Mouse (Mus musculus) heart, postnatal 25 days (tissue): Measurements from ENCODE around the gene 4931422A03Rik. TPM values are rescaled to one million over a fixed set of nuclear protein-coding genes. Genes with fewer than 3 reads are reported as not detected.
A peak's percentile ranks its signal among the peaks of the same experiment; 100 is the strongest.
"Not testable (repeated sequence)": the region's sequence is repeated elsewhere in the genome, so short reads cannot be mapped to it uniquely, and the experiment has no call there.

Source experiments
- DNase-seq: peaks from one replicate; pipeline ENCODE4 v3.0.0; 2022; ENCODE audit warnings: low spot score
- intact Hi-C: fragments of 180-260 bp; cut with DNase I; formaldehyde crosslinking; loops from one replicate; pipeline ENCODE4 v1.15.1; 2025
- total RNA-seq, 2 experiments: library from RNA; stranded (reverse); gene quantifications; 2 replicates each; pipeline ENCODE4 v1.2.3; 2021

The 4931422A03Rik gene
- total RNA-seq, 2 experiments from 2014 or later: not detected

DNA sequence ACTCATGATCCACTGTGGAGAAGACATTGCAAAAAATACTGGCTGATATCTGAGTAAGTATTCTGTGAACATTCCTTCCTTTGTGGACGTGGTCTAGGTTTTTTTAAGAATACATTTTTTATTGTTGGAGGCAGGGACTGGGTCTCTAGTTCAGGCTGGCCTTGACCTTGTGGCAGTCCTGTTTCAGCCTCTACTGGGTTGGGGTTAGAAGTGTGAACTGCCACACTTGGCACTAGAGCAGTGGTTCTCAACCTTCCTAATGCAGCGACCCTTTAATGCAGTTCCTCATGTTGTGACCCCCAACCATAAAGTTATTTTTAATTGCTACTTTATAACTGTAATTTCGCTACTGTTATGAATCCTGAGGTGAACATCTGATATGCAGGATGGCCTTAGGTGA lies 2.2 kb upstream of the 4931422A03Rik start:
- intact Hi-C loops: loop anchor here (10.0 kb wide), 2 partner anchors 64 to 464 kb away; partner anchors contain the start of genes Cd59a and Hipk3
- no peak for DNase-seq

DNA sequence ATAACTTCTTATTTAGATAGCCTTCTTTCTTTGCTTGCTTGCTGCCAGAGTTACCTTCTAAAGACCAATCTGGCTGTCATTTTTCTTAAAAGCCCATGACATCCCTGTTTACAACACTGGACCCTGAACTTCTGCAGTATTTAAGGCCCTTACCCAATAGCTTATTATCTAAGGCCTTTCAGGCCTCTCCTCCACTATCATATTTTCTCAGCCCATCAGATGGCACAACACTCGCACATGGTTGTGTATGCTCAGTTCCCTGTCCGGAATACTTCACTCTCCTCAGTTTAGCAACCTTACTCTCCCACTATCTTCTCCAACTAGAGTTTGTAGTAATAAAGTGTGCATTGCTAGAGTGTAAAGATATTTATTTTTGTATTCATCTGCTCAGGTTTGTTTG lies 913 bp upstream of the 4931422A03Rik start:
- DNase-seq: no peak
- intact Hi-C loops: no loop called here

DNA sequence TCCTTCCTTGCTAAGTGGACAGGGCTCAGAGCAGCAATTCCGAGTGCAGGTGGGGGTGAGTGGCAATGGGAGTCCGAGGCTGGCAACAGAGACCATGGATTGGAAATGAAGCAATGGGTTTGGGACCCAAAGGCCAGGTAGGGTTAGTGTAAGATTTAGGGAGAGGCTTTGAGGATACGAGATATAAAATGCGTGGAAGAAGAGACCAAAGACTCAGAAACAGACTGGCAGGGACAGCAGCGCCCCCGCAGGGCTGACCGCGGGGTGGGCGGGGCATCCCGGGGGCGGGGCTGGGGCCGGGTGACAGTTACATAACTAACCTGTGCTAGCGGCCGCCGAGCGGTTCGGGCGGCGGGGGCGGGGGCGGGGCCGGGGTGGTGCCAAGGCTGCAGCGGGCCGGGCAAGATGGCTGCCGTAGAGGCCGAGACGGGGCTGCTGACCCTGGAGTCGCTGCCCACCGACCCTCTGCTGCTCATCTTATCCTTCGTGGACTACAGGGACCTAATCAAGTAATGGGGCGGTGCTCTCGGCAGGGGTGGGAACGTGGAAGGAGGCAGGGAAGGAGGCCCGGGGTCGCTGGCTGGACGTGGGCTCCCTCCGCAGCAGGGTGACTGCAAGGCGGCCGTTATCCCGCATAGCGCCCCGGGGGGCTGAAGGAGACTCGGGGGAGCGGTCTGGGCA lies 563 bp downstream of the 4931422A03Rik start, which contains the start of gene Fbxo3:
Gene Fbxo3 (plus strand): TSS at position 264 of the 681 bp plus-strand sequence.
- intact Hi-C loops: no loop called here
- DNase-seq: peak; percentile 75

DNA sequence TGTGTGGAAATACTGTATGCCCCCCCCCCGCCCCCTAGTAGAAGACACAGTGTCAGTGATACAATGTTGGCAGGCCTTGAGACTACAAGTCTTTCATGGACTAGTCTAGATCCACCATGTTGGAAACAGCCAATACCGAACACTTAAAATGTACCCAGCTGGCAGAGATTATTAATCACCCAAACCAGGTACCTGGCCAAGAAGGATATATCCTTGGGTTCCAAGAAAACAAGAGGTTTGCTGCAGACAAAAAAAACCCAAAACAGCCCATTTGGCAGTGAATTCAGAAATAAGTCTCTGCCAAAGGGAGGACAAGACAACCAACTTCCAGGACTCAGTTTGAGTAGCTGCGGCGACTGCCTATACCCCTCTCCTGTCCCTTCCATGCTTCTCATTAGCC lies 3.5 kb downstream of the 4931422A03Rik start:
- intact Hi-C loops: no loop called here
- no peak for DNase-seq

DNA sequence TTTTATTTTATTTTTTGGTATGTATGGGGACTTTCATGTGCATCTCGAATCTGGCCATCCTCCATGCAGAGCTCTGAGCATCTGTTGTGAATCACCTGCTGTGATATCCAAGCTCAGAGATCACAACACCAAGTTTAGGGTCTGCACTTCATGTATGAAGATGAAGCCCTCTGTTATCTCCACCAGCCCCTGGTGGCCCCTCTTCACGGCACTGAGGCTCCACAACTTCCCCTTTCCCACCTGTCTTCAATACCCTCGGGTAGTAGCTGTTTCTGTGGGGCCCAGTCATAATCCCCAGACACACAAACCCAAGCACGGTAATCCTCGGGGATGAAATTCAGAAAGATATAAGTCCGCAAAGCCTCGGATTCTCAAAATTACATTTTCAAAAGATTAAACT lies 5.1 kb downstream of the 4931422A03Rik start:
- intact Hi-C loops: no loop called here
- no peak for DNase-seq

DNA sequence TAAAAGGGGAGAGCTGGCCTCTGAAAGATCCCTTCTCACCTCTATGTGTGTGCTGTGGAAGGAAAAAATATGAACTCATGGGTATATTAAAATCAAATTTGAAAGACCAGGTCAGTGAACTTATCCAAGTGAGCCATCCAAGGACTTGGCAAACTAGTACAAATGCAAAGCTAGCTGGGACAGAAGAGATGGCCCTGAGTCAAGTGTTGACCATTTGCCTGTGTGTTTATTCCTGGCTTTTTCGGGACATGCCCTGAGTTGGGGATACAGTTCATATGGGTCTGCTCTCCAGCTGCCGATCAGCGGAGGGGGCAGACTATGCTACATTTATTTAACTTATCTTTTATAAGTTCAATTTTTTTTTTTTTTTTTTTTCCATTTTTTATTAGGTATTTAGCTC lies 19.3 kb downstream of the 4931422A03Rik start:
- DNase-seq, intact Hi-C loops: not testable (repeated sequence)

DNA sequence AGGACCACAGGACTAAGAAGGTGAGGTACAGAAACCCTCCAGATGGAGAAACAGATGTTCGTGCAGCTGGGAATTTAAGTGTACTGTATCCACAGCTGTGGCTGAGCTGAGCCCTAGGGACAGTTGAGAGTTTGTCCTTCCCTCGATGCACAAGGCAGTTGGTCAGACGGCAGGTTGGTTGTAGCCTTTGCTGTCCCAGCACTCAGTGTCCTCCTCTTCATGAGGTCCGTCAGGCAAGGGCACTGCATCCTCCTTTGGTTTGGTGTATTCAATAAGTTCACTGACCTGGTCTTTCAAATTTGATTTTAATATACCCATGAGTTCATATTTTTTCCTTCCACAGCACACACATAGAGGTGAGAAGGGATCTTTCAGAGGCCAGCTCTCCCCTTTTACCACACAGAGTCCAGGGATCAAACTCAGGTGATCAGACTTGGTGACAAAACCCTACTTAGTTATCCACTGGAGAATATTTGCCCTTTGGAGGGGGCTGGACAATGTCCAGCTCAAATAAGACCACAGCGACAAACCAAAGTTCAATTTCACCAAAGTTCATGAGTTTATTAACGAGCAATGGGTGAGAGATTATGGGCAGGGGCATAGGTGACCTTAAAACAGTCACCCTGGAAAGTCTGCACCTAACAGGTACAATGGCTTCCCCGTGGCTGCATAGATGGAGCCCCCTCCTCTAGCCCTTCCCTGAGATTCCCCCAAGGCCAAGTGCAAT lies 20.2 kb downstream of the 4931422A03Rik start:
- intact Hi-C loops: no loop called here
- no peak for DNase-seq

DNA sequence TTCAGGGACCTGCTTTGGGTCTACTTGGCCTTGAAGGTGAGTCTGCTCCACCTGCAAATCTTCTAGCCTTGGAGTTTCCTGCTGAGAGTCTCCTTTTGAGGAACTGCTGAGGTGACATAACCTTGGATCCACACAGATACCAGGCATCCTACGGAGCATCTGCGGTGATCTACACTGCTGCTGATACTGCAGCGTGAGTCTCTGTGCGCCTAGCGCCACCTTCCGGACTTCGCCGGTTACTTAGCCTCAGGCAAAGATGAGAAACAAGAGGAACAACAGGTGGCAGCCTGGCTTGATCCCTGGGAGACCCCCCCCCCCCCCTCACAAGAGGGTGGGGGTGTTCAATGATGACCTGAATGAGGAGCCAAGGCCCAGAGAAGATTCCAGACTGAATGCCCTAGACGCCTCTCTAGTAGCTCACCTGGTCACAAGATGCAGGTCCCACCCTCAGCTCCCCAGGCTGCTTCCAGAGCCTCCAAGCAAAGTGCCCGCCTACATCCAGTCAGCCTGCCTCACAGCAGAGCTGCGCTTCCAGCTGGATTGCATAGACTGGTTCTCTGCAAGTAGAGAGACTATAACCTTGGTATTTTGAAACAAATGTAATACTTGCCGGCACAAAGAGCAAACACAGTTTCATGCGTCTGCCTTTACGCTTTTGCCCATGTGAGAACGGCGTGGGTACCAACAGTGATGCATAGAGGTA lies 25.3 kb downstream of the 4931422A03Rik start:
- DNase-seq: no peak
- intact Hi-C loops: no loop called here

DNA sequence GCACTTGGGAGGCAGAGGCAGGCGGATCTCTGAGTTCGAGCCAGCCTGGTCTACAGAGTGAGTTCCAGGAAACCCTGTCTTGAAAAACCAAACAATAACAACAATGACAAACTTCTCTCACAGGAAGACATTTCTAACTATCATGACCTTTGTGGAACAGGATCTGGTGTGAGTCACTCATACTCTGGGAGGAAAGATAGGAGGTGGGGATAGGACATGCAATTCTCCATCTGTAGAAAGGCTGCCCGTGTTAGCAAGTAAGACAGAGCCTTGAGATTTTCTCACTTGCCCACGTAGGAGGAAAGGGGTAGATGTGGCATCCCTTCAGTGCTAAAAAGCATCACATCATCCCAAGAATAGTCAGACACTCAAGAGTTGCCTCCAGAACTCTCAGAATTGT lies 26.3 kb downstream of the 4931422A03Rik start:
- intact Hi-C loops: loop anchor here (1.0 kb wide), 1 partner anchor 20 kb away; no protein-coding TSS in a partner anchor
- DNase-seq: no peak

DNA sequence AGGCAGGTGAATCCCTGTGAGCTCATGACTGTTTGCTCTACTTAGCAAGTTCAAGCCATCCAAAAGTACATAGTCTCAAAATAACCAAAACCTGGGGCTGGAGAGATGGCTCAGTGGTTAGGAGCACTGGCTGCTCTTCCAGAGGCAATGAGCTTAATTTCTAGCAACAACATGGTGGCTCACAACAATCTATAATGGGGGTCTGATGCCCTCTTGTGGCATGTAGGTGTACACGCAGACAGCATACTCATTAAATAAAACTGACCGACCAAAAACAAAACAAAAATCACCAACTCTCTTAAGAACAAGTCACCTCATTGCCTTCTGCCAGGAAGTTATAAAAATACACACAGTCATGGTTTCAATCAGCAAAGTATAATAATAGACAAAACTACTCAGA lies 27.1 kb downstream of the 4931422A03Rik start:
- intact Hi-C loops: loop anchor here (1.0 kb wide), 1 partner anchor 19 kb away; no protein-coding TSS in a partner anchor
- no peak for DNase-seq

DNA sequence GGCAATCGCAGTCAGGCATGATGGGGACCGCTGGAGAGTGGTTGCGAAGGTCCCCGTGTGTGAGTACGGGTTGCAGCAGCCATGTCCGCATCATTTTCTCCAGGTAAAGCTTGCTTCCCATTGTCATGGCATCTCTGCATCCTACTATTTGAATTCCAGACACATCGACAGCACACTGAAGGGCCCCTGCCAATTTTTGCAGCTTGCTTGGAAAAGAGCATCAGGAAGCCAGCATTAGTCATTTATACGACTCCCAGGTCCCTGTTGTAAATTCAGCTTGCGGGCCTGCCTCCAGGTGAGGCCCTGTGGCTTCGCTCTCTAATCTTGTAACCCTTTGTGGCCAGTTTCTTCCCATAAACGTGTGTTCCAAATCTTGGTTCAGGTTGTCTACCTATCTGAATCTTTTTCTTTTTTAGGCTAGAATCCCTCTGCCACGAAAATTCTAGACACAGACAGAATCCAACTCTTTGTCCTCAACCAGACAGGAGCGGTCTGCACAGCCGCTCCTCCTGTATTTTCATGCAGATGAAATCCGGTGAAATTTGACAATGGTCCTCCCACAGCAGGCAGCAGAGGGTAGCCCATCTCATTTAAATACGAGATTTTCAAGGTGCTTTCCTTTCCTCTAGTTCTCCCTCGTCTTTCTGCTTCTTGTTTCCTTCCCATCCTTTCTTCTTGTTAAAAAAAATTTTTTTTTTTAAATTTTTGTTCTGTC lies 35.4 kb downstream of the 4931422A03Rik start:
- DNase-seq: no peak
- intact Hi-C loops: no loop called here

DNA sequence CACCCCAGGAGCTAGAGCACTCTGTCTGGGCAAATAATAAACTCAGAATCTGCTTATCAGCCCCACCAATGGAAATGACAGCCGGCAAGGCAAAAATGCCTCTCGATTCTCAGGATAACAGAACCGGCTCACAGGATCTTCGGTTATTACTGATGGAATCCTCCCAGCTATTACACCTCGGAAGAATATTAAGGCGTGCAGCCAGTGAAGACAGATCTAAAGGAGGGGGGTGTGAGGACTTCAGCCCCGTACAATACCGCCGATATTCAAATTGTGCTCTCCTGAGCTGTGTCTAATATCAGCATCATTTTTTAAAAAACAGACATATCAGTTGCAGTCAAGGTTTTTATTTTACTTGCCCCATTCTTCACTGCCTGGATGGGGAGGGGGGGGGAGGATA lies 36.0 kb downstream of the 4931422A03Rik start:
- no peak for DNase-seq
- intact Hi-C loops: no loop called here

DNA sequence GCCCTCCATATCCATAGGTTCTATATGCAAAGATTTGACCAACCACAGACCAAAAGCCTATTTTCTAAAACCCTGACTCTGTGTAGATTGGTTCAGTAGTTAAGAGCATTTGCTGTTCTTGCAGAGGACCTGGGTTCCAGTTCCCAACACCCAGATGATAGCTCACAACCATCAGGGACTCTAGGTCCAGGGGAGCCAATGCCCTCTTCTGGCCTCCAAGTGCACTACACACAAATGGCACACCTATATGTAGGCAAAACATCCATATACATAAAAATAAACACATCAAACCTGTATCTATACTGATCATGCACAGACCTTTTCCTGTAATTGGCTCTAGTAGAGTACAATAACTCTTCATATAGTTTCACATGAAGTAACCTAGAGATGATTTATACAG lies 36.9 kb downstream of the 4931422A03Rik start:
- no peak for DNase-seq
- intact Hi-C loops: no loop called here

DNA sequence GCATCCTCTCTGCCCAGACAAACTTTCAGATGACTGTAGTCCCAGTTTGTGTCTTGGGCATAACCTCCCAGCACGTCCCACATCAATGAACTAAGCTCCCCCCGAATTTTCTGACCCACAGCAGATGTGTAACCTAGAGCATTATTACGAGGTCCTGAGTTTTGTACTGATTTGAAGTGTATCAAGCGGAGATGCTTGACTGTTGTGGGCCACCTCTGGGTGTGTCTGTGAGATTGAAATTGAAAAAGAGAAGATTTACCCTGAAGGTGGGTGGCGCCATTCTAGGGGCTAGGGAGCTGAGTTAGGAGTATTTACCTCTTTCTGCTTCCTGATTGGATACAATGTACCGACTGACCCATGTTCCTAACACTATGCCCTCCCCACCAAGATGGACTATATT lies 38.4 kb downstream of the 4931422A03Rik start:
- intact Hi-C loops: no loop called here
- DNase-seq: no peak

DNA sequence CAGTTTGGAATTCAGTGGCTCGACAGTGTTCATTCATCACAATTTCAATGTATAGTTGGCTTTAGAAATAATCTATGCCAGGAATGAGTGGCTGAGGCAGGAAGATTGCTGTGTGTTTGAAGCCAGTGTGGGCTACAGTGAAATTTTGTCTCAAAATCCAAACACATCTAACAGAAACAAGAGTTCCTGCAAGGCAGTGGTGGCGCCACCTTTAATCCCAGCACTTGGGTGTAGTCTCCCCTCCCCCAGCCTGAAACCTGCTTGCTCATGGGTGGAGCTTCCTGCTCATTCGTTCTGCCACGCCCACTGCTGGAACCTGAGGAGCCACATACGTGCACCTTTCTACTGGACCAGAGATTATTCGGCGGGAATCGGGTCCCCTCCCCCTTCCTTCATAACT lies 40.6 kb downstream of the 4931422A03Rik start:
- DNase-seq, intact Hi-C loops: not testable (repeated sequence)

DNA sequence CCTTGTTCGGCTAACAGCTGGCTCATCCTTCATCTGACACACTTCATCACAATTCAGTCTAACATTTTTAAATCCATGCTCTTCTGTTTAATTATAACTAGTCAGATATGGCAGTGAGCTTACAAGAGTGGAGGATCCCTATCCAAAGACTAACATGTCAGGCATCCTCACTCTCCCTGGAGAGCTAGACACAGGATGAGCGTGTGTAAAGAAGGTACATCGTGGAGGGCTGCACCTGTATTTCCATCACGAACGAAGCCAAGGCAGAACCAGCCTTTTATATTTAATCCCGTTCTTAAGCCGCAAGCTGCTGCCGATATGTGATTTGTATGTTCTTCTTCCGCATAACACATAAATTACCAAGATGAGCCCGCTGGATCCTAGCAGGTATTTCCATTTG lies 45.0 kb downstream of the 4931422A03Rik start:
- DNase-seq: no peak
- intact Hi-C loops: no loop called here

DNA sequence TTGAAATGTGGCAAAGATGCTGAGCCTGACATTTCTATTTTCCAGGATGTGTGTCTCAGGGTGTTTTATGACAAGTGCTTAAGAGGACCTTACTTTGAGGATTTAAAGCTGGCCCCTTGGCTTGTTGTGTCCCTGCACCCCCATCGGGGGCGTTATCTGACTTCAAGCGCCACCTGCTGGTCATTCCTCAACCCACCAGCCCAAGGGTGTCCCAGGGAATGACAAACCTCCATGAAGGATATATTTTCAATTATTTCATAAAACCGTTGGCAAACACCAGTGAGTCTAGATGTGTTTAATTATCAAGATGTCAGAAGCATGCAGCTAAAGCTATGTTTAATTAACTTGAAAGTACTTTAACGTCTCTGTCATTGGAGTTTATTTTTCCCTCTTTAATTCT lies 45.9 kb downstream of the 4931422A03Rik start:
- intact Hi-C loops: loop anchor here (1.0 kb wide), 2 partner anchors 19 to 110 kb away; no protein-coding TSS in a partner anchor
- peak; percentile 48 for DNase-seq

DNA sequence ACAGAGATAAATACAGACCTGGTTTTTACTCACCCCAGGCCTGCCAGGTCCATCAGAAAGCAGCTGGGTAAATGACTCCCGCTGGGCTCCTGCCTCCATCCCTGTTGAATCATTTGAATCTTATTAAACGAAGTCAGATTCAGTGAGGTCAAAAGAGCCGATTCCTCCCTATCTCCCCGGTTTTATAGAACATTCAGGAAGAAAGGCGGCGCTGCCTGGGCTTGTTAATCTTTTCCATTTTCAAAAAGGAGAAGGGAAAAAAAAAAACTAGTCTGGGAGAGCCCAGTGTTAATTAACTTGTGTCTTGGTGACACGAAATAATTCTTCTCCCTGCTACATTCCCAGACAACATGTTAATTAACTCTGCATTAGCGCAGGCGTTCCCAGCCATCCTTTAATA lies 50.4 kb downstream of the 4931422A03Rik start:
- intact Hi-C loops: loop anchor here (10.0 kb wide), 1 partner anchor 413 kb away; the partner anchor contains the start of gene Abtb2
- DNase-seq: no peak

DNA sequence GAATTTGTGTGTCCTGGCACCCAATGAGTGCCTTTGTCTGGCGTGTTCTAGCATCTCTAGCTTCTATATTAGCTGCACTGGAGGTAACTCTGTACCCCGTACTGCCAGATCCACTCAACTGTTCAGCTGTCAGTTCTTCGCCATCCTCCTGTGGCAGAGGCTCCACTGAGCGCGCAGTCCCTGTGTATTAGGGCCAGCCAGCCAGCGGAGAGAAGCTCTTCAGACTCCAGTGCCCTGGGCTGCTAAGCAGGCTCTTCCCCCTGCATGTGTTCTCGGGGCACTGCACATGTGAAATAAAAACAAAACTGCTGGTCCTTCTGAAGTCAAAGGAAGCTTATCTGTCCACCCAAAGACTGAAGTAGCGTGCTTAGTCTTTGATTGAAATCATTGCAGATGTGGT lies 50.9 kb downstream of the 4931422A03Rik start:
- intact Hi-C loops: loop anchor here (10.0 kb wide), 1 partner anchor 412 kb away; the partner anchor contains the start of gene Abtb2
- DNase-seq: no peak

DNA sequence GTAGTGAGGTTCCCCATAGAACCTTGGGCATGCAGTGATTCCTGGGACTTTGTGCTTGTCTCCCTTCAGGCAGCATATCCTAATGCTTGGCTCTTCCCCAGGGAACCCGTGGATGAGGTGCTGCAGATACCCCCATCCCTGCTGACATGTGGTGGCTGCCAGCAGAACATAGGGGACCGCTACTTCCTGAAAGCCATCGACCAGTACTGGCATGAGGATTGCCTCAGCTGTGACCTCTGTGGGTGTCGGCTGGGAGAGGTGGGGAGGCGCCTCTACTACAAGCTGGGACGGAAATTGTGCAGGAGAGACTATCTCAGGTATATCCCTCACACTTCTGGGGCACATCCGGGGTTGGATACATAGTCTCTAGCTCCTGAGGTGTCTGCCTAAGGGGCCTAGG lies 52.3 kb downstream of the 4931422A03Rik start:
- DNase-seq: no peak
- intact Hi-C loops: loop anchor here (10.0 kb wide), 1 partner anchor 411 kb away; the partner anchor contains the start of gene Abtb2
